Mouse (Mus musculus): ENCODE results near the gene Pcolce2. TPM values are rescaled to one million over a fixed set of nuclear protein-coding genes. Genes with fewer than 3 reads are reported as not detected.

Gene Pcolce2
- polyA plus RNA-seq, 1 experiment from 2014 or later, result 2.6 TPM

GRCm38 (mm10) chr9:95664290-95664989, 27.0 kb downstream of the Pcolce2 start:
- H3K27me3 ChIP-seq, result no peaks in the 10 kb centered on the region
- peaks cover 17% of the 10 kb centered on the region for H3K4me1 ChIP-seq
- peak; percentile 63; the same call in 1 of the 2 replicates for ATAC-seq (ENCODE audit: low FRiP score)
- H3K4me2 ChIP-seq, result no peak overlapping the region
- H3K27ac ChIP-seq, result peak overlapping the region; percentile 46; the same call in 1 of the 2 replicates
- H3K9ac ChIP-seq, result no peak overlapping the region
- no peaks in the 10 kb centered on the region for H3K9me3 ChIP-seq
- H3K36me3 ChIP-seq (replicated peaks), result no peaks in the 10 kb centered on the region
- 48% methylated on average over 10 of the region's 10 CpGs for WGBS
- no peak overlapping the region for H3K4me3 ChIP-seq (replicated peaks)

GRCm38 (mm10) chr9:95665835-95666234, 28.4 kb downstream of the Pcolce2 start:
- WGBS, result 94% methylated on average over 6 of the region's 6 CpGs
- H3K27ac ChIP-seq, result no peak overlapping the region
- no peak for ATAC-seq (ENCODE audit: low FRiP score)

GRCm38 (mm10) chr9:95667836-95668235, 30.4 kb downstream of the Pcolce2 start:
- Histone ChIP-seq H3K9me3 (0 out of 2 replicates have a peak, but pooled peaks cover 3% of the 10 kb centered on the region), H3K36me3 (replicated peaks) (no peaks in the 10 kb centered on the region), H3K4me2 (no peak overlapping the region), H3K27me3 (no peaks in the 10 kb centered on the region), H3K4me3 (replicated peaks) (no peak overlapping the region), H3K27ac (no peak overlapping the region), H3K4me1 (peaks cover 17% of the 10 kb centered on the region), H3K9ac (no peak overlapping the region)
- WGBS, result 46% methylated on average over 9 of the region's 9 CpGs
- no peak for ATAC-seq (ENCODE audit: low FRiP score)

More at GRCm38 (mm10) chr9:95665835-95666234, 28.4 kb downstream of the Pcolce2 start:
- H3K9me3 ChIP-seq, result no peaks in the 10 kb centered on the region
- H3K4me2 ChIP-seq, result no peak overlapping the region
- no peaks in the 10 kb centered on the region for H3K36me3 ChIP-seq (replicated peaks)
- no peaks in the 10 kb centered on the region for H3K27me3 ChIP-seq
- no peak overlapping the region for H3K9ac ChIP-seq
- H3K4me3 ChIP-seq (replicated peaks), result no peak overlapping the region
- H3K4me1 ChIP-seq, result peaks cover 17% of the 10 kb centered on the region

GRCm38 (mm10) chr9:95668306-95668705, 30.9 kb downstream of the Pcolce2 start:
- Histone ChIP-seq H3K4me3 (replicated peaks) (no peak overlapping the region), H3K4me1 (peaks cover 17% of the 10 kb centered on the region), H3K27ac (no peak overlapping the region), H3K9me3 (0 out of 2 replicates have a peak, but pooled peaks cover 4% of the 10 kb centered on the region), H3K9ac (no peak overlapping the region), H3K36me3 (replicated peaks) (no peaks in the 10 kb centered on the region), H3K4me2 (no peak overlapping the region), H3K27me3 (no peaks in the 10 kb centered on the region)
- no peak for ATAC-seq (ENCODE audit: low FRiP score)
- WGBS, result 70% methylated on average over 5 of the region's 5 CpGs

DNA sequence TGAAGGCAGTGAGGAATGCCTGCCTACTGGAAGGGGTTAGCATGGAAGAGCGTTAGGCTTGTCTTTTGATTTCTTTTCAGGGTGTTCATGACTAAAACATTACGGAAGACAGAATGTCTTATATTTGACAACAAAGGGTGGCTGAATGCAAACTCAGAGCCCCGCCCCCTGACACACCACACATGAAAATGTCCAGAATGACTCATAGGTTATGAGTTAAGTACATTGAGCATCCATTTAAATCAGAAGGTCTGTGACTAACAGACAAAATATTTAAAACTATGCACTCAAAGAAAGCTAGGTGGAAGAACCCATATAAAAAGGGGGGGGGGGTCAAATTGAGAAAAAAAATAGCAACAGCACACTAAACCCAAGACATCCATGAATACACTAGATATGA, 34.9 kb downstream of the Pcolce2 start:
- Histone ChIP-seq H3K4me2 (no peak overlapping the region), H3K27ac (no peak overlapping the region), H3K4me1 (peaks cover 8% of the 10 kb centered on the region; the same call in 1 of the 2 replicates), H3K27me3 (no peaks in the 10 kb centered on the region), H3K9me3 (0 out of 2 replicates have a peak, but pooled peaks cover 4% of the 10 kb centered on the region), H3K4me3 (replicated peaks) (no peak overlapping the region), H3K9ac (no peak overlapping the region), H3K36me3 (replicated peaks) (no peaks in the 10 kb centered on the region)
- WGBS, result 94% methylated on average over 3 of the region's 3 CpGs
- no peak for ATAC-seq (ENCODE audit: low FRiP score)

DNA sequence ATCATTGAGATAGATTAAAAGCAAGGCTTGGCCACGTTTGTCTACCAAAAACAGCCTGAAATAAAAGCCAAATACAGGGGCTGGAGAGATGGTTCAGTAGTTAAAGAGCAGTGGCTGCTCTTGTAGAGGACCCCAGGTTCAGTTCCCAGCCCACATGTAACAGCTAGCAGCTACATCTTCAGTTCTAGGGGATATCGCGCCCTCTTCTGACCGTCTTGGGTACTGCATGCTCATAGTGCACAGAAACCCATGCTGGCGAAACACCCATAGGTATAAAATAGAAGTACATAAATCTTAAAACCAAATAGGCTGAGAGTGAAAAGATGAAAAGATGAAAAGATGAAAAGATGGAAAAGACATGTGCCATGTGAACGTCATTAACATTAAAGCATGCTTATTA, 35.4 kb downstream of the Pcolce2 start:
- no peaks in the 10 kb centered on the region for H3K27me3 ChIP-seq
- H3K27ac ChIP-seq, result no peak overlapping the region
- 89% methylated on average over 6 of the region's 6 CpGs for WGBS
- no peak overlapping the region for H3K9ac ChIP-seq
- no peak overlapping the region for H3K4me3 ChIP-seq (replicated peaks)
- ATAC-seq (ENCODE audit: low FRiP score), result no peak
- H3K9me3 ChIP-seq, result 0 out of 2 replicates have a peak, but pooled peaks cover 4% of the 10 kb centered on the region
- no peaks in the 10 kb centered on the region for H3K36me3 ChIP-seq (replicated peaks)
- H3K4me2 ChIP-seq, result no peak overlapping the region
- H3K4me1 ChIP-seq, result peaks cover 4% of the 10 kb centered on the region; the same call in 1 of the 2 replicates

GRCm38 (mm10) chr9:95675064-95675699, 37.8 kb downstream of the Pcolce2 start:
- H3K9me3 ChIP-seq, result 0 out of 2 replicates have a peak, but pooled peaks cover 4% of the 10 kb centered on the region
- no peak overlapping the region for H3K4me3 ChIP-seq (replicated peaks)
- no peaks in the 10 kb centered on the region for H3K36me3 ChIP-seq (replicated peaks)
- no peak overlapping the region for H3K9ac ChIP-seq
- H3K27me3 ChIP-seq, result no peaks in the 10 kb centered on the region
- no peaks in the 10 kb centered on the region for H3K4me1 ChIP-seq
- no peak overlapping the region for H3K27ac ChIP-seq
- no peak overlapping the region for H3K4me2 ChIP-seq
- WGBS, result 94% methylated on average over 9 of the region's 9 CpGs
- ATAC-seq (ENCODE audit: low FRiP score), result no peak

- Histone ChIP-seq H3K9me3 (0 out of 2 replicates have a peak, but pooled peaks cover 4% of the 10 kb centered on the region), H3K4me1 (no peaks in the 10 kb centered on the region), H3K27ac (no peak overlapping the region), H3K27me3 (no peaks in the 10 kb centered on the region), H3K36me3 (replicated peaks) (no peaks in the 10 kb centered on the region), H3K4me2 (no peak overlapping the region), H3K4me3 (replicated peaks) (no peak overlapping the region), H3K9ac (no peak overlapping the region)
- WGBS, result 94% methylated on average over 4 of the region's 4 CpGs
- no peak for ATAC-seq (ENCODE audit: low FRiP score)
Observed at GRCm38 (mm10) chr9:95676021-95676420, 38.6 kb downstream of the Pcolce2 start.

DNA sequence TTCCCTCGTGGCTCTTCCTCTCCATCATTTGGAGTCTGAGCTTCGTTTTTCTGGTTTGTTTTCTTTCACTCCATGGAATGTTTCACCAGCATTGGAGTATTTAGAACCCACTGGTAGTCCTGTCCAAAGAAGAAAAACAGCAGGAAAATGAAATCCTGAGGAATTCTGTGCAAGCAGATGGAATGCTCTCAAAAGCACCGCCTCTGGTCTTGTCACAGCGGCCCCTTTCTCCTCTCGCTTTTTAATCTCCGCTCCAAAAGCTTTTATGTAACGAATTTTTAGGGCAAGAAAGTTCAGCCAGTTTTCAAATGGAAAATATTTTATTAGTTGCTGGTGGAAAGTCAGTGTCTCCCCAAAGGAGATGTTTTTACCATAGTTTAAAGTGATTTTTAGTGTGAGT, 42.6 kb downstream of the Pcolce2 start:
- Histone ChIP-seq H3K9me3 (no peaks in the 10 kb centered on the region), H3K36me3 (replicated peaks) (no peaks in the 10 kb centered on the region), H3K4me3 (replicated peaks) (no peak overlapping the region), H3K4me1 (no peaks in the 10 kb centered on the region), H3K9ac (no peak overlapping the region), H3K27me3 (no peaks in the 10 kb centered on the region), H3K4me2 (no peak overlapping the region), H3K27ac (no peak overlapping the region)
- WGBS, result 72% methylated on average over 7 of the region's 7 CpGs
- ATAC-seq (ENCODE audit: low FRiP score), result no peak

- no peak for ATAC-seq (ENCODE audit: low FRiP score)
- H3K27me3 ChIP-seq, result no peaks in the 10 kb centered on the region
- H3K27ac ChIP-seq, result no peak overlapping the region
- H3K4me1 ChIP-seq, result peaks cover 2% of the 10 kb centered on the region; the same call in 1 of the 2 replicates
- no peak overlapping the region for H3K9ac ChIP-seq
- WGBS, result 94% methylated on average over 11 of the region's 11 CpGs
- no peaks in the 10 kb centered on the region for H3K36me3 ChIP-seq (replicated peaks)
- no peaks in the 10 kb centered on the region for H3K9me3 ChIP-seq
- no peak overlapping the region for H3K4me2 ChIP-seq
- no peak overlapping the region for H3K4me3 ChIP-seq (replicated peaks)
Observed at GRCm38 (mm10) chr9:95680691-95681090, 43.3 kb downstream of the Pcolce2 start.

GRCm38 (mm10) chr9:95685660-95686440, 48.4 kb downstream of the Pcolce2 start:
- H3K27ac ChIP-seq, result no peak overlapping the region
- no peak; the same call in 1 of the 2 replicates for ATAC-seq (ENCODE audit: low FRiP score)
- no peak overlapping the region for H3K4me2 ChIP-seq
- H3K4me3 ChIP-seq (replicated peaks), result no peak overlapping the region
- H3K9me3 ChIP-seq, result no peaks in the 10 kb centered on the region
- no peaks in the 10 kb centered on the region for H3K36me3 ChIP-seq (replicated peaks)
- peaks cover 8% of the 10 kb centered on the region for H3K4me1 ChIP-seq
- H3K27me3 ChIP-seq, result no peaks in the 10 kb centered on the region
- H3K9ac ChIP-seq, result no peak overlapping the region
- WGBS, result 18% methylated on average over 11 of the region's 11 CpGs

- Histone ChIP-seq H3K9me3 (no peaks in the 10 kb centered on the region), H3K9ac (no peak overlapping the region), H3K27ac (no peak overlapping the region), H3K36me3 (replicated peaks) (no peaks in the 10 kb centered on the region), H3K4me2 (no peak overlapping the region), H3K4me1 (peaks cover 8% of the 10 kb centered on the region), H3K27me3 (no peaks in the 10 kb centered on the region), H3K4me3 (replicated peaks) (no peak overlapping the region)
- WGBS, result 64% methylated on average over 3 of the region's 3 CpGs
- ATAC-seq (ENCODE audit: low FRiP score), result no peak
Observed at GRCm38 (mm10) chr9:95688064-95688463, 50.7 kb downstream of the Pcolce2 start.
